Mouse (Mus musculus) lung, adult 2 months (tissue): ENCODE measurements around the gene Nek8. TPM values are rescaled to one million over a fixed set of nuclear protein-coding genes. Genes with fewer than 3 reads are reported as not detected.

Experiments
- DNase-seq: peaks from one replicate; pipeline ENCODE4 v3.0.0; 2022
- H3K4me1 ChIP-seq: fragments of 200-500 bp; 2 replicates; pipeline ENCODE4 v1.6.1; 2011; ENCODE audit warnings: low read length; ENCODE audit not compliant: control insufficient read depth, insufficient read depth
- H3K4me3 ChIP-seq: fragments of 200-500 bp; replicated peaks from 2 replicates; pipeline ENCODE3; 2011; ENCODE audit warnings: low read depth, mild to moderate bottlenecking, control low read depth, low read length; ENCODE audit errors: extremely low read depth
- CTCF ChIP-seq: fragments of 200-500 bp; IDR thresholded peaks from 2 replicates; pipeline ENCODE4 v1.5.1; 2011; ENCODE audit warnings: mild to moderate bottlenecking, low read length, control low read depth; ENCODE audit not compliant: insufficient read depth
- POLR2A ChIP-seq: fragments of 200-500 bp; IDR thresholded peaks from 2 replicates; pipeline ENCODE4 v1.6.1; 2011; ENCODE audit warnings: low read depth, mild to moderate bottlenecking, control low read depth, low read length, borderline replicate concordance; ENCODE audit errors: extremely low read depth
- WGBS: fragments of 180-500 bp; shearing (Covaris S2); methylation state at CpG from one replicate; pipeline ENCODE4 v1.1.7; 2018; 5-methylcytosine and 5-hydroxymethylcytosine counted together
- polyA plus RNA-seq: library from polyadenylated mRNA; depleted of rRNA; stranded (reverse); fragments of >200 nt; gene quantifications from 2 replicates; pipeline ENCODE4 v1.2.3, GENCODE M21; 2012

Nek8 gene
- polyA plus RNA-seq, 1 experiment = 18.9 TPM

DNA sequence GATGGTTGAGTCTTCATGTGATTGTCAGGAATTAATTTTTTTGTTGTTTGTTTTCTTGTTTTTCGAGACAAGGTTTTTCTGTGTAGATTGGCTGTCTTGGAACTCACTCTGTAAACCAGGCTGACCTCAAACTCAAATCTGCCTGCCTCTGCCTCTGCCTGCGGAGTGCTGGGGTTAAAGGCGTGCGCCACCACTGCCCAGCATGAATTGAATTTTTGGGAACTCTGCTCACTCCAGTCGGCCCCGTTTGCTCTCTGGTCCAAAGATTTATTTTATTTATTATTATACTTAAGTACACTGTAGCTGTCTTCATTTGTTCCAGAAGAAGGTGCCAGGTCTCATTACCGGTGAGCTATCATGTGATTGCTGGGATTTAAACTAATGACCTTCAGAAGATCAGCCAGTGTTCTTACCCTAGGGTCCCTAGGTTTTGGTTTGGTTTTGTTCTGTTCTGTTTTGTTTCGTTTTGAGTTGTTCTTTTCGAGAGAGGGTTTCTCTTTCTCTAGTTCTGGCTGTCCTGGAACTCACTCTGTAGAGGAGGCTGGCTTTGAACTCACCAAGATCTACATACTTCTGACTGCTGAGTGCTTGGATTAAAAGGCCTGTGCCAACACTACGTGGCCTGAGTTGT, 7.5 kb upstream of the Nek8 start:
- Histone ChIP-seq H3K4me1 (no peaks in the 10 kb centered on the region; the same call in 1 of the 2 replicates), H3K4me3 (no peak overlapping the region)
- TF ChIP-seq CTCF (no peak), POLR2A (no peak)
- WGBS = 45% methylated on average over 10 of the region's 10 CpGs
- DNase-seq = no peak

DNA sequence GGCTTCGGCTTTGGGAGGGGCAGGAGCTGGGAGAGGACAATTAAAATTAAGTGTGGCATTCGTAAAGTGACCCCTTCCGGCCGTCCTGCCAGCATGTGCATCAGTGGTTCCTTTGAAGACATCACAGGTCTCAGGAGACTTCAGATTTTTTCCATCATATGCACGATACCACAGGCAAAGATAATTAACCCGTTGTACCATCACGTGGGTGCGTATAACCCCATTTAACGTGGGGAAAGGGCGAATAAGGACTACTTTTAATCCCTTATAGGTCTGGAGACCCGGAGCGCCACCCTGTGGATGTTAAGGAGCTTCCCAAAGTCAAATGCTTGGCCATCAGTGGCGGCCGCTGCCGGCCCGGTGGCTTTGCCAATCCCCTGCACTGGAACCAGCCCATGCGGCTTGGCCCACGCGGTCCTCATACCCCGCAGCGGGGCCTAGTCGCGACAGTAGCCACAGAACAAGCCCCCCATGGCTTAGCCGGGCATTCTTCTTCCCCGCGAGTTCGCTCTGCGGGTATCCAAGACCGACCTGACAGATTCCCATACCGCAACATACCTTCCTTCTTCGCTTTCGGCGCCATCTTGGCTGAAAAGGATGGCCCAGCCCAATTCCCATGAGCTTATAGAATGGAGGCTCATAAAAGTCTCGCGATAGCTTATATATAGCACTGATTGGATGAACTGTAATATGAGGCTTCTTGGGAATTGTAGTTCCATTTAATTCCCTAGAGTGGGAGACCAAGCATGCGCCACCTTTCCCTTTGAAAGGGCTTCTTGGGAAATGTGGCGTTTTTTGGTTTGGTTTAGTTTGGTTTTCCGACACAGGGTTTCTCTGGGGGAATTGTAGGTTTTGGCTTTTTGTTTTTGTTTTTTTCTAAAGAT, 6.7 kb upstream of the Nek8 start, which contains the start of gene Rpl23a:
Gene Rpl23a (minus strand): TSS at position 624 of the 884 bp plus-strand sequence.
- WGBS = under 1% methylated on average over 38 of the region's 38 CpGs
- Histone ChIP-seq H3K4me3 (peak within 1 kb of the TSS; percentile 90), H3K4me1 (no peaks in the 10 kb centered on the region; the same call in 1 of the 2 replicates)
- TF ChIP-seq POLR2A = peak; percentile 96
- TF ChIP-seq CTCF = no peak
- peak; percentile 82 for DNase-seq

DNA sequence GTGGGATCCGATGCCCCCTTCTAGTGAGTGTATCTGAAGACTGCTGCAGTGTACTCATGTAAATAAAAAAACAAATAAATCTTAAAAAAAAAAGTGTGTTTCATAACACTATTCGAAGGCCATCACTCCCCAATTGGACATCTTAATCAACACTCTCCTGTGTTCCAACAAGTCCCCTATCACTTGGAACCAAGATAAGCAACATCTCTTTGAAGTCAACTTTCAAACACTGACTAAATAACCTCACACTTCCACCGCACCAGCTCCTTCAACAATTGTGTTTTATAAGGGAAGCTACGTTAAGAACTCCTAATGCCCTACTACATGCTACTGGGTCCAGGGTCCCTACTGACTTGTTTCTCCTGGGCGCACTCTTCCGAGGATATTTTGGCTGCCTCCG, 6.0 kb upstream of the Nek8 start:
- no peak for DNase-seq
- no peak overlapping the region for H3K4me3 ChIP-seq
- TF ChIP-seq POLR2A (no peak), CTCF (no peak)
- H3K4me1 ChIP-seq = no peaks in the 10 kb centered on the region; the same call in 1 of the 2 replicates
- 6% methylated on average over 7 of the region's 7 CpGs for WGBS

DNA sequence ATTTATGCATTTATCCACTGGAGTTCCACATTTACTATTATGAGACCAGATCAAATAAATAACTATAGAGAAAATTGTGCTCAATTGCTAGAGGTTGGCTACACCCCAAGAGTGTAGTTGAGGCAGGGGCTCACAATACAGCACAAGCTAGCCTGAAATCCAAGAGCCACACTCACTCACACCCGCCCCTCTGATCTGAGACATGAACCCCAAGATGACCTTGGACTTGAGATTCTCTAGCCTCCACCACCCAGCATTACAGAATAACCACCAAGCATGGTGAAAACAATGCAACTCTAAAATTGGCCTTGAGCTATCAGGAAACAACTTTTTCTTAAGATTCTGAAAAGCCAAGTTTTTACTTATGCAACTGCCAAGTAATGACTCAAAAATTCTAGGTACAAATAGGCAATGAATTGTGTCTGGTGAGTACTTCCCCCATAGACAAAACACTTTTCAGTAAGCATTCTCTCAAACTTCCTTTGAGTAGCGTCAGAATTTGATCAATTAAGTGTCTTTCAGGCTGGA, 5.4 kb upstream of the Nek8 start:
- TF ChIP-seq POLR2A = no peak
- TF ChIP-seq CTCF = no peak
- Histone ChIP-seq H3K4me1 (no peaks in the 10 kb centered on the region; the same call in 1 of the 2 replicates), H3K4me3 (no peak overlapping the region)
- WGBS = 39% methylated on average over 2 of the region's 2 CpGs
- no peak for DNase-seq

DNA sequence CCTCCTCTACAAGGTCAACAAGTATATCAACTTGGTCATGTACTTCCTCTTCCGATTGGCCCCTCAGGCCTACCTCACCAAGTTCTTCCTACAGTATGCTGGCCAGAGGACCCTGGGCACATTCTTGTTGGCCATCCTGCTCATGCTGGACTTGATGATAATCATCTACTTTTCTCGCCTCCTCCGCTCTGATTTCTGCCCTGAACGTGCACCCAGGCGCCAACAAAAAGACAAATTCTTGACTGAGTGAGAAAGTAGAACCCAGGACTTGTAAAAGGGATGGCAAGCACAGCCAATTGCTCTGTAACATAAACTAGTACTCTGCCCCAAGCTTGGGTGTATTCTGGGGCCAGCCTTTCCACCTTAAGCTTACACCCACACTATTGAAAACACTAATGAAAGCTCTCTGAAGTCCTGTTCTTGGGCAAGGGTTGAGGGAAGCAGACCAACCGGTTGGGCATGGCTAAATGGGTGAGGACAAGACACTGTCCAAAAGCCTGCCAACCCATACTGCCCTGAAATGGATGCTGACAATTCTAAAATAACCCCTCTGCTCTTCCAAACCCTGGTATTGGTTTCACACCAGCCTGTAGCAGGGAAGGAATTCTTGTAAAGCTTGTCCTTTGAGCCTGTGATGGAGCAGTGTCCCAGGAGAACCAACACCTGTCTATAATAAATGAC, 3.7 kb upstream of the Nek8 start:
- Histone ChIP-seq H3K4me3 (no peak overlapping the region), H3K4me1 (peaks cover 3% of the 10 kb centered on the region; the same call in 1 of the 2 replicates)
- no peak for DNase-seq
- WGBS = 66% methylated on average over 6 of the region's 6 CpGs
- no peak for TF ChIP-seq POLR2A
- no peak for TF ChIP-seq CTCF

DNA sequence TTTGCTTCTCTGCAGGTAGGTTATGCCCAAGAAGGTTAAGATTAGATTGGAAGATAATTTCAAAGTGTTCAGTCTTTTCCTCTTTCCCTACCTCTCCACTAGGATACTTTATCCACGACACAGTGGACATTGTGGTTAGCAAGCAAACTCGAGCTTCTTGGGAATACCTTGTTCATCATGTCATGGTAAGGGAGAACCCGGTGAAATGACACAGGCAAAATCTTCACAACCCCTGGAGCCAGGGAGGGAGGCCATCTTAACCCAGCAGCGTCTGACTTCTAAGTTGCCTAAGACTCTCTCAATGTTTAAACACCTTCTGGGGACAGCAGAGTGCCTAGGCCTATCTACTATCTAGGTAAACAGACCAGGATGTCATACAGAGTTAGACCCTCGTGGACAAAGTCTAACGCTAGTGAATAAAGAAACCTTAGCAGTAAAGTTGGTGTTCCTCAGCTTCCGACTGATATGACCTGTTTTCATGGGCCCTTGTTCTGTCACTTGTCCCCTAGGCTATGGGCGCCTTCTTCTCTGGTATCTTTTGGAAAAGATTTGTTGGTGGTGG, 3.0 kb upstream of the Nek8 start:
- DNase-seq = no peak
- TF ChIP-seq POLR2A (no peak), CTCF (no peak)
- 48% methylated on average over 8 of the region's 8 CpGs for WGBS
- no peak overlapping the region for H3K4me3 ChIP-seq
- H3K4me1 ChIP-seq = peaks cover 3% of the 10 kb centered on the region; the same call in 1 of the 2 replicates

DNA sequence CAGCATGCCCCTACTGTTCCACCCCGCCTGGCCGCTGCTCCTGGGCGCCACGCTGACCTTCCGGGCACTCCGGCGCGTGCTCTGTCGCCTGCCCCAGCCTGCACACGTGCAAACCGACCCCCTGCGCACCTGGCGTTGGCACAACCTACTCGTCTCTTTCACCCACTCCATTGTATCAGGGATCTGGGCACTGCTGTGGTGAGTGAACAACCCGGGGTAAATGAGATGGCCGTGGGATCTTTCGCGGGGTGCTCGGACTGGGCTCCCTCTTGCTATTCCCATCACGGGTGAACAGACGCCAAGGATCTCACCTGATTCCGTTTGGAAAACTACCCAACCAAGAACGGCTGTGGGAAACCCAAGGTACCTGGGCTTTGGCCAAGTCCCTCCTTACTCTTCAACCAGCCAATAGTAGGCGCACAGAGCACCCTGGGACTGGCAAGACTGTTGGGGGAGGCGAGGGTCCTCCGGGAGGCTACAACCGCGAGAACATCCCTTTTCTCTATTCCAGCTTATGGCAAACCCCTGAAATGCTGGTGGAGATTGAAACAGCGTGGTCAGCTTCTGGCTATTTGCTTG, 2.5 kb upstream of the Nek8 start:
- WGBS = 7% methylated on average over 29 of the region's 29 CpGs
- DNase-seq = peak; percentile 55
- TF ChIP-seq POLR2A (no peak), CTCF (no peak)
- Histone ChIP-seq H3K4me1 (peaks cover 3% of the 10 kb centered on the region; the same call in 1 of the 2 replicates), H3K4me3 (peak overlapping the region; percentile 81)

DNA sequence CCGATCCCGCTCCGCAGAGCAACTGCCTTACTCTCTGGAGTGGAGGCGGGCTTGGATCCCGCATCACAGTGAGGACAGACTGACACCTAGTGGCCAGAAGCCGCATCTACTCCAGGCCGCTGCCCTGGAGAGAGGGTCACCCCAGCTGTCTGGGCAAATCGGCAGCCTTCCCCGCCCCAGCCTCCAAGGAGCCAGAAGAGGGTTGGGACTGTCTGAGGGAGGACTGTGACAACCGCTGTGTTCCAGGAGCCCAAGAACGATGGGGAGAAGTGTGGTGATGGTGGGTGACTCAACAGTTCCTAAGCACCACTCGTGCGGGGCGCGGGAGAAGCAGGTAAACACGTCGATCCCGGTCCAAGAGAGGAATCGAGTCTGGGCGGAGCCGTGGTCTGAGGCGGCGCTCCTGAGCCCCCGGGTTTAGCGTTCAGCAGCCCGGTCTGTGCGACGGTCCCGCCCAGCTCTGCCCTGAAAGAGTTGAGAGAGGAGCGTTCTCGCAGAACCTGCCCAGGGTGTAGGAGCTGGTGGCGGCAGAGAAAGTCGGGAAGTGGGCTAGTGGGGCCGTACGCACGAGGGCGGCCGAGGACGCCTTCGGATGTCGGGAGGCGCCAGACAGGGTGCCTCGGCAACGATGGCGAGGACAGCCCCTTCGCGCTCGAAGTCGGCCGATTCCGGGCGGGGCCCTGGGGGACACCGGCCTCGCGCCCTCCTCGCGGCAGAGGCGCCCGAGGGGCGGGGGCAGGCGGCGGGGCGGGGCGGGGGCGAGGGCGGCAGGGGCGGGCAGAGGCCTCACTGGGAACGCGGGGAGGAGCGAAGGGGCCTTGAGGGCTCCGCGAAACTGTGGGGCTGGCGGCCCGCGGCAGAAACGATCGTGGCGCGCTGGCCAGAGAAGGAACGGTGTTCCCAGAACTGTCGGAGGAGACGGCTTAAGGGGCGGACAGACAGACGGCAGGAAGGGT, 1.7 kb upstream of the Nek8 start:
- DNase-seq = peak; percentile 96

More for the DNA sequence above, 1.7 kb upstream of the Nek8 start:
- Histone ChIP-seq H3K4me1 (peaks cover 3% of the 10 kb centered on the region; the same call in 1 of the 2 replicates), H3K4me3 (peak overlapping the region; percentile 81)
- peak; percentile 58; the same call in 1 of the 2 replicates for TF ChIP-seq POLR2A
- TF ChIP-seq CTCF = peak; percentile 89
- WGBS = under 1% methylated on average over 81 of the region's 84 CpGs
